In the genomic region with DNA sequence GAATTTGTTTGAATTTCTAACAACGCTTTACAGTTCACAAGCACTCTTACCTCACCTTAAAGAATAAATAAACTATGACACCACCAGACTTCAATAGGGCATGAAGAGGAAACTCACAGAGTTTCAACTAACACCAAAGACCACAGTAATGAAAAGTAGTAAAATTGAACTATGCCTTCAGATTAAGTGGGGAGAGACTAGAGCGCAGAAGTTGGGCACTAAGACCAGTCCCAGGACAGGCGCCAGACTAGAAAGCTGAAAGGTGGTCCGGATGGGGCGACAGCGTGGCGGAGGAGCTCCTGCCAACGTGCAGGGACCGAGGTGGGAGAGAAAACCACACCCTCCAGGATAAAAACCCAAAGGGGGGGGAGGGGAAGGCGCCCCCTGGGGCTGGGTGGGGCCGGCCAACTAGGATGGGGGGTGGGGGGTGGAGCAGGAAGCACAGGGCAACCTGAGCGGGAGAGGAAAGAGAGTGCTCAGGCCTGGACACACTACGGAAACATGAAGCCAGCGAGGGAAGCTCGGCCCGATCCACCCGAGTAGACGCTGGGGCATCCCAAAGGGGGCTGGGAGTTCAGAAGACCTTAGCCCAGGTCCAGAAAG, we compare ENCODE assay signal across 8 mouse cellular contexts. TPM values are rescaled to one million over a fixed set of nuclear protein-coding genes. Genes with fewer than 3 reads are reported as not detected.
DNase-seq lines count a peak whose midpoint lies in the region; ATAC-seq lines count a peak whose summit lies in the region.

No protein-coding gene starts in this region.

- peaks cover 9% of the 10 kb centered on the region for H3K4me1 ChIP-seq in hindbrain, embryonic 11.5 days (replicated peaks; ENCODE audit: control insufficient read depth, insufficient read depth, low read length)
- peaks cover 46% of the 10 kb centered on the region for H3K4me1 ChIP-seq in megakaryocyte, embryonic 14.5 days

- H3K9me3 ChIP-seq in hindbrain, embryonic 11.5 days (ENCODE audit: control insufficient read depth, low read length): no peaks in the 10 kb centered on the region
- no peaks in the 10 kb centered on the region for H3K9me3 ChIP-seq in megakaryocyte, embryonic 14.5 days

- no peaks in the 10 kb centered on the region for H3K36me3 ChIP-seq in hindbrain, embryonic 11.5 days (ENCODE audit: control insufficient read depth, insufficient read depth, low read length)
- peaks cover 15% of the 10 kb centered on the region for H3K36me3 ChIP-seq in megakaryocyte, embryonic 14.5 days (replicated peaks; ENCODE audit: low read length)

- no peaks in the 10 kb centered on the region for H3K27me3 ChIP-seq in hindbrain, embryonic 11.5 days (ENCODE audit: control insufficient read depth, insufficient read depth, low read length)
- no peaks in the 10 kb centered on the region for H3K27me3 ChIP-seq in megakaryocyte, embryonic 14.5 days (replicated peaks)

- WGBS in hindbrain, embryonic 11.5 days: 2% methylated on average over 18 of the region's 18 CpGs

- peak overlapping the region; percentile 98 for H3K9ac ChIP-seq in hindbrain, embryonic 11.5 days (ENCODE audit: low read depth, low read length)

- H3K4me2 ChIP-seq in hindbrain, embryonic 11.5 days (replicated peaks; ENCODE audit: low read depth, low read length): peak overlapping the region; percentile 87

- peak overlapping the region; percentile 92 for H3K4me3 ChIP-seq in hindbrain, embryonic 11.5 days (ENCODE audit: low read depth, low read length)
- H3K4me3 ChIP-seq in megakaryocyte, embryonic 14.5 days (replicated peaks): peak overlapping the region; percentile 92

- H3K27ac ChIP-seq in hindbrain, embryonic 11.5 days (ENCODE audit: low read depth, low read length): peak overlapping the region; percentile 82

- peak; percentile 57 for ATAC-seq in cerebellum, adult (ENCODE audit: insufficient number of reproducible peaks, low FRiP score, low TSS enrichment)
- peak; percentile 78 for ATAC-seq in hindbrain, embryonic 11.5 days (ENCODE audit: low FRiP score)

- no peak for DNase-seq in cerebellum, postnatal 25 days
- DNase-seq in urinary bladder, postnatal 25 days (ENCODE audit: low spot score): peak; percentile 15
- no peak for DNase-seq in urinary bladder, postnatal 14 days (ENCODE audit: low spot score)
- no peak for DNase-seq in hindbrain, embryonic 11.5 days (ENCODE audit: low spot score)
- DNase-seq in urinary bladder, adult 2 months (ENCODE audit: low spot score): no peak
- DNase-seq in layer of hippocampus, postnatal 36 days: no peak

RNA-seq across cellular contexts. Expression of a gene that starts 0.5 kb away (rescaled TPM):
- polyA plus RNA-seq in hindbrain, embryonic 11.5 days (2014; fragmentation: Nextera tagmentation; extraction: Ambion mirVana): 62.2 and 66.3 TPM in 2 replicates
- polyA plus RNA-seq in megakaryocyte, embryonic 14.5 days (2012; ENCODE audit: insufficient read depth, low replicate concordance): 277 and 564 TPM in 2 replicates
- polyA plus RNA-seq in urinary bladder, adult 2 months (2012; rRNA removed): 19.0 and 30.8 TPM in 2 replicates
- 10 to 100 TPM; 41.7 to 47.6 TPM for total RNA-seq in layer of hippocampus, postnatal 36 days (2021)

RNA-seq across cellular contexts. Expression of a gene that starts 40.2 kb away (rescaled TPM):
- polyA plus RNA-seq in hindbrain, embryonic 11.5 days (2014; fragmentation: Nextera tagmentation; extraction: Ambion mirVana): 40.3 and 55.4 TPM in 2 replicates
- polyA plus RNA-seq in megakaryocyte, embryonic 14.5 days (2012; ENCODE audit: insufficient read depth, low replicate concordance): 21.1 and 26.3 TPM in 2 replicates
- polyA plus RNA-seq in urinary bladder, adult 2 months (2012; rRNA removed): 37.1 and 38.5 TPM in 2 replicates
- 10 to 100 TPM; 46.7 to 47.2 TPM for total RNA-seq in layer of hippocampus, postnatal 36 days (2021)
